Mouse (Mus musculus) midbrain, embryonic 12.5 days (tissue): ENCODE measurements around the gene Frem2. TPM values are rescaled to one million over a fixed set of nuclear protein-coding genes. Genes with fewer than 3 reads are reported as not detected.

Source experiments
- ATAC-seq: fragments of 200-750 bp; cut with Nextera tagmentation; 2 replicates; pipeline ENCODE4 v1.8.0; 2017; ENCODE audit warnings: low read depth, moderate TSS enrichment, moderate library complexity; ENCODE audit not compliant: low FRiP score
- H3K27ac ChIP-seq: fragments of 300-500 bp; sonication (generic); replicated peaks from 2 replicates; pipeline ENCODE4 v1.5.1; 2016; ENCODE audit warnings: mild to moderate bottlenecking
- H3K27me3 ChIP-seq: fragments of 300-500 bp; sonication (generic); 2 replicates; pipeline ENCODE4 v1.6.1; 2016; ENCODE audit warnings: mild to moderate bottlenecking
- H3K36me3 ChIP-seq: fragments of 300-500 bp; sonication (generic); 2 replicates; pipeline ENCODE4 v1.6.1; 2016
- H3K4me1 ChIP-seq: fragments of 300-500 bp; sonication (generic); 2 replicates; pipeline ENCODE4 v1.6.1; 2016
- H3K4me2 ChIP-seq: fragments of 300-500 bp; sonication (generic); replicated peaks from 2 replicates; pipeline ENCODE4 v1.6.1; 2016; ENCODE audit warnings: mild to moderate bottlenecking, moderate library complexity
- H3K4me3 ChIP-seq: fragments of 300-500 bp; sonication (generic); 2 replicates; pipeline ENCODE4 v1.5.1; 2016; ENCODE audit warnings: mild to moderate bottlenecking
- H3K9ac ChIP-seq: fragments of 300-500 bp; sonication (generic); replicated peaks from 2 replicates; pipeline ENCODE4 v1.6.1; 2016; ENCODE audit warnings: mild to moderate bottlenecking, moderate library complexity
- H3K9me3 ChIP-seq: fragments of 300-500 bp; sonication (generic); 2 replicates; pipeline ENCODE4 v1.6.1; 2016; ENCODE audit warnings: mild to moderate bottlenecking
- WGBS: fragments of 180-500 bp; shearing (Covaris S2); methylation state at CpG from one replicate; pipeline ENCODE4 v1.1.7; 2016; 5-methylcytosine and 5-hydroxymethylcytosine counted together
- polyA plus RNA-seq: library from polyadenylated mRNA; unstranded; fragments of >200 nt; fragmentation: Nextera tagmentation; extraction: Ambion mirVana; gene quantifications from 2 replicates; pipeline ENCODE4 v1.2.1, GENCODE M21; 2016

Gene Frem2
- polyA plus RNA-seq, 1 experiment from 2014 or later = 1.6 TPM

DNA sequence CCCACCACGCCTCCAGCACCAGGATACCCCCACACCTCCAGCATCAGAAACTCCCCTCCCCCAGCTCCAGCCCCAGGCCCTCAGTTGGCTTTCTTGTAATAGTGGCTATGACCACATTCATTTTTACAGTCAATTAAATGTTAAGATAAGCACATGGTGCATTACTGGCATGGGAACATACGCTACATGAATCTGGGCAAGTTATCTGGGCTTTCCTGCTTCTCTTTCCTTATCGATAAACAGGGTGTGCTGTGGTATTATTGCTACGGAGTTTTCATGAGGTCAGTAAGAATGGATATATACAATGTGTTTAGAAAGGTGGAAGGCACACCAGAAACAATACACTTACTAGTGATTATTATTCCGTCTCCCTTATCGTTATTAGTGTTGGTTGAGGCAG, 125.1 kb downstream of the Frem2 start:
- no peaks in the 10 kb centered on the region for H3K36me3 ChIP-seq
- 88% methylated on average over 6 of the region's 6 CpGs for WGBS
- ATAC-seq = no peak
- no peak overlapping the region for H3K27ac ChIP-seq
- H3K27me3 ChIP-seq = no peaks in the 10 kb centered on the region
- no peak overlapping the region for H3K4me3 ChIP-seq
- H3K4me2 ChIP-seq = no peak overlapping the region
- no peaks in the 10 kb centered on the region for H3K4me1 ChIP-seq
- H3K9ac ChIP-seq = no peak overlapping the region
- H3K9me3 ChIP-seq = no peaks in the 10 kb centered on the region

DNA sequence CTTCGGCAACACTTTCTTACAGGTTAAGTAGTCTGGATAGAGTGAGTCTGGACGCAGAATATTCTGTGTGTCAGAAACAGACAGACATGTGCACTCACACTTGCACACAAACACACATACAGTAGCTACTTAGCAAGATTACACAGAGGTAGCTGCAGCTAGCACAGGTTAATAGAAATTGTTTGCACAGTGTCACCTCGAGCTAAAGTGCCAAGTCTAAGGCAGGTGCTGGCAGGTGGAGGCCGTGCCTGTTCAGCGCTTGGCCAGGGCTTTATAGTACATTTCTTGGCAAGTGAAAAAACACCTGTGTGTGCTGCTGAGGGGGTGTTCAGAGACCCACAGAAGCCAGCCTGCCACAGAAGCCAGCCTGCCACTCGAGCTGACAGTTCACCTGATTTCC, 126.8 kb downstream of the Frem2 start:
- Histone ChIP-seq H3K9me3 (no peaks in the 10 kb centered on the region), H3K4me2 (no peak overlapping the region), H3K4me1 (no peaks in the 10 kb centered on the region; the same call in 1 of the 2 replicates), H3K27me3 (no peaks in the 10 kb centered on the region), H3K4me3 (no peak overlapping the region), H3K27ac (no peak overlapping the region), H3K36me3 (no peaks in the 10 kb centered on the region), H3K9ac (no peak overlapping the region)
- 92% methylated on average over 6 of the region's 6 CpGs for WGBS
- no peak for ATAC-seq

DNA sequence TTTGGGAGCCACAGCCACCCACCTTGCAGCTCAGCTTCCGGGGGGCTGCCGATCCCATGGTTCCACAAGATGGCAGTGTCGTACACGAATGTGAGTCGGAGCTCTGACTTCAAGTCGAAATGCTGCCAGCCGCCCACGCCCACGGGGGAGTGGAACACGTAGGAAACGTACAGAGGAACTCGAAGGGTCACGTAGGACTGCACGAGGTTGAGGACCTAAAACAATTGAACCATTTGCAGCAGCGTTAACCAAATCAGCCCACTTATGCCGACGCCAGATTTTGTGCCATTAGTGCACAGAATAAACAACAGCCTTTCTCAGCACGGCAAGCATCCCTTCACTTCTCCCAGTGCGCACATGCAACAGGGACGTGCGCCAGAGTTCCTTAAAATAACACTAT, 131.4 kb downstream of the Frem2 start:
- 31% methylated on average over 21 of the region's 21 CpGs for WGBS
- H3K27me3 ChIP-seq = no peaks in the 10 kb centered on the region
- H3K36me3 ChIP-seq = no peaks in the 10 kb centered on the region
- ATAC-seq = 0 out of 2 replicates have a peak, but pooled peaks have one; percentile 27
- H3K4me1 ChIP-seq = peaks cover 2% of the 10 kb centered on the region
- H3K4me3 ChIP-seq = peak overlapping the region; percentile 31
- no peaks in the 10 kb centered on the region for H3K9me3 ChIP-seq
- peak overlapping the region; percentile 53 for H3K4me2 ChIP-seq
- H3K9ac ChIP-seq = no peak overlapping the region
- H3K27ac ChIP-seq = no peak overlapping the region

DNA sequence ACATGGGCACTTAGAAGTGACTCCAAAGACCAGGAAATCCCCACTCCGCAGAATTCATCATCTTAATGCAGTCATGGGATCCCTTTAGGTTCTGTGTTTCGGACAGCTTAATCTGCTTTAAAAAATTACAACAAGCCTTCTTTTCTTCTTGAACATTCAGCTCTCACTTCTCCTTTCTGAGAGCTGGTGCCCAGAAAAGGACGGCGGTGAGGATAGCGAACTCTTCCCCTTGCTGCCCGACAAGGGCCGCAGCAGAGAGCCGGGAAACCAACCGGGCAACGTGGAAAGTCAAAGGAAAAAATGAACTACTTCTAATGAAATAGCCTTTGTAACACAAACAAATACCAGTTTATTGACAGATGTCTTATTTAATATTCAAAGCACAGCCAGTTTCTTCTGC, 134.4 kb downstream of the Frem2 start:
- no peaks in the 10 kb centered on the region for H3K9me3 ChIP-seq
- peaks cover 2% of the 10 kb centered on the region for H3K4me1 ChIP-seq
- H3K27me3 ChIP-seq = no peaks in the 10 kb centered on the region
- no peak overlapping the region for H3K27ac ChIP-seq
- H3K4me2 ChIP-seq = no peak overlapping the region
- no peak overlapping the region for H3K4me3 ChIP-seq
- no peaks in the 10 kb centered on the region for H3K36me3 ChIP-seq
- ATAC-seq = no peak
- no peak overlapping the region for H3K9ac ChIP-seq
- 76% methylated on average over 10 of the region's 10 CpGs for WGBS

DNA sequence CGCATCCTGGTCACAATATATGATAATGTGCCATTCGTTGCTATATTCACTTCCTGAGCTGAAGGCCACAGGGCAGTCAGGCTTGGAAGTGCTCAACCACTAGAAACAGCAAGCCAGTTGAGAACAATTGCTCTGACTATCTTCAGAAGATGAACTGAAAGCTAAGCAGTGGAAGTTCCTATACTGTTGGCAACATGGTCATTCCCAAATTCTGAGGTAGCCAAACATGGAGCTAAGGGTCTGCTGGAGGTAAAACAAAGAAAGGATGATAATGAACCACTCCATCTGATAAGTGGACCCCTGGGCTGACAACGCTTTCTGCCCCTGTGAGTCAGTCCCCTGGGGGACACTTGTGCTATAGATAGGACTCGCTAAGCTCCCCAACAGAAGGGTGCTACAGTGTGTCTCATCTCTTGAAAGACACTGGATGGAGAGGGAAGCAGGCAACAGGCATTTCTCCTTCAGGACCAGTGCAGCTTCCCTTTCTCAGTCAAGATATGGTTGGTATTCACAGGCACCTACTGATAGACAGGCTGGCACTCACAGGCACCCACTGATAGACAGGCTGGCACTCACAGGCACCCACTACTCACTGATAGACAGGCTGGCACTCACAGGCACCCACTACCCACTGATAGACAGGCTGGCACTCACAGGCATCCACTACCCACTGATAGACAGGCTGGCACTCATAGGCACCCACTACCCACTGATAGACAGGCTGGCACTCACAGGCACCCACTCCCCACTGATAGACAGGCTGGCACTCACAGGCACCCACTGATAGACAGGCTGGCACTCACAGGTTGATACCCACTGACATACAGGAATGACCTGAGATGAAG, 142.7 kb downstream of the Frem2 start:
- no peak overlapping the region for H3K4me2 ChIP-seq
- H3K9me3 ChIP-seq = no peaks in the 10 kb centered on the region
- H3K4me1 ChIP-seq = no peaks in the 10 kb centered on the region
- H3K36me3 ChIP-seq = no peaks in the 10 kb centered on the region
- H3K4me3 ChIP-seq = no peak overlapping the region
- H3K9ac ChIP-seq = no peak overlapping the region
- WGBS = 83% methylated on average over 4 of the region's 4 CpGs
- no peak overlapping the region for H3K27ac ChIP-seq
- no peak for ATAC-seq
- H3K27me3 ChIP-seq = no peaks in the 10 kb centered on the region

DNA sequence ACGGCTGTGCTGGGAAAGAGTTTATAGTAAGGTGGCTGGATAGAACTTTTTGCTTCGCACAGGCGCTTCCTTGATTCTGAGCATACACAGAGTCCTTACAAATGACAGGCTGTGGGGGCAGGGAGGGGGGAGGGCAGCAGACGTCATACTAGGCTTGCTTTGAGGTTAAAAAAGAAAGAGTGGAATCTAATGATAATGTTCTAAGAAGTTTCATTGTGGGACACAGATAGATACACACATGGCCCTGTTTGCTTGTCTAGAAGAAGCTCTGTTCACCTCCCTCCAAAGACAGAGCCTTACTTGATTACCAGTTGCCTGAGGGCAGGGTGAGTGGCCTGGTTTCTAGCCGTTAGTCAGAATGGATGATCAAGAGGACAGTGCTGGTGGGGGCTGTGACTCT, 144.1 kb downstream of the Frem2 start:
- H3K4me1 ChIP-seq = no peaks in the 10 kb centered on the region
- no peak overlapping the region for H3K27ac ChIP-seq
- no peaks in the 10 kb centered on the region for H3K36me3 ChIP-seq
- no peak overlapping the region for H3K9ac ChIP-seq
- no peaks in the 10 kb centered on the region for H3K9me3 ChIP-seq
- no peak for ATAC-seq
- H3K4me2 ChIP-seq = no peak overlapping the region
- no peak overlapping the region for H3K4me3 ChIP-seq
- no peaks in the 10 kb centered on the region for H3K27me3 ChIP-seq
- WGBS = 79% methylated on average over 5 of the region's 5 CpGs

DNA sequence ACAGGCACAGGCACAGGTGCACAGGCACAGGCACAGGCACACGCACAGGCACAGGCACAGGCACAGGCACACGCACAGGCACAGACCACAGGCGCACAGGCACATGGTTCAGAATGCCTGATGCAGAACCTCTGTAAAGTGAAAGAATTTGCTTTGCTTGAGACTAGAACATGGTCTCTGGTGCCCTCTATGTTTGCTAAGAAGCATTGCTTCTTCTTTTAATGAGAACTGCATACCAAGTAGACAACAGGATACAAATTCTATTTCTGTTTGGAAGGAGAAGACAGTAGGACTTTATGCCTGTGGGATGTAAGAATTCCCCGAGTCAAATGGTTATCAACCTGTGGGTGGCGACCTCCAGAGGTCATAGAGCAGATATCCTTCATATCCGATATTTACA, 154.7 kb downstream of the Frem2 start:
- no peak overlapping the region for H3K27ac ChIP-seq
- 80% methylated on average over 6 of the region's 6 CpGs for WGBS
- H3K4me1 ChIP-seq = no peaks in the 10 kb centered on the region
- H3K27me3 ChIP-seq = no peaks in the 10 kb centered on the region
- no peaks in the 10 kb centered on the region for H3K9me3 ChIP-seq
- no peak overlapping the region for H3K9ac ChIP-seq
- no peak overlapping the region for H3K4me2 ChIP-seq
- no peaks in the 10 kb centered on the region for H3K36me3 ChIP-seq
- H3K4me3 ChIP-seq = no peak overlapping the region
- ATAC-seq = no peak

DNA sequence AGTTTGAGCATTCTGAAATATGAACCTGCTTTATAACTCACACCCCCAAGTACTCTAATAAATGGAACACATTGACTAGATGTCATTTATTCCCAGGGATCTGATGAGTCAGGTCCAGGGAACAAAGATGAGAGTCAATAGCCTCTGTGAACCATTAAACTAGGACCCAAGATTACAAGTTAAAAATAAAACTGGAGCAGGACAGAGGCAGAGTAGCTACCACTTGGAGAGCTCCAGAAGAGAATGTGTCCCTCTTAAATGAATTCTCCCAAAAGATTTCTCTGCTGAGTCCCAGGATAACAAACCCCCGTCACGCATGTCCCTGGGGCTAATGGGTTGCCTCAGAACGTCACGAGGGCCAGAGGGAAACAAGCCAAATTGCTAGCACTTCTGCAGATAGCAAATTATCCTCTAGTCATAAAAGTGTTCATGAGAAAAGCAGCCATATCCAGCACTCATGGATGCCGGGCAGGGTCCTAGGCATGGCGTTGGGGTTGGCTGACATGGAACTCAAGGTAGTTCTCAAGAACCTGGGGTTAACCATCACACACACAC, 158.7 kb downstream of the Frem2 start:
- no peaks in the 10 kb centered on the region for H3K36me3 ChIP-seq
- H3K27ac ChIP-seq = no peak overlapping the region
- no peak overlapping the region for H3K9ac ChIP-seq
- no peak overlapping the region for H3K4me2 ChIP-seq
- no peaks in the 10 kb centered on the region for H3K4me1 ChIP-seq
- no peak for ATAC-seq
- no peak overlapping the region for H3K4me3 ChIP-seq
- 95% methylated on average over 6 of the region's 6 CpGs for WGBS
- H3K9me3 ChIP-seq = no peaks in the 10 kb centered on the region
- H3K27me3 ChIP-seq = no peaks in the 10 kb centered on the region

DNA sequence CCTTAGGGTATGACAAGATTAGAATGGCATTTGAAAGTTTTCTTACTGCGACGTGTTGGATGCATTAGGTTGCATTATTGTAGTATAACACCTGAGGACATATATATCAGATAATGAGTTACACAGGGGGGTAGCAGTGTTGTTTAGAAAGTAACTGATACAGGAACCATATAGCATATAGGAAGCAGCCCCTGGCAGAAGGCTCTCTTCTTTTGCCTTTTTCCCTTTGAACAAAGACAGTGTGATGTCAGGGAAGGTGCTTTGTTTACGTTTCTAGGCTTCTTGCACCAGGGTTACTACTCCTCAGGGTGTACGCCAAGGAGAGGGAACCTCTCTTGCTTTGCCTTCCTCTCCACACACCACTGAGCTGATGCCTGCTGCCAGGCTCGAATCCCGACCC, 168.8 kb downstream of the Frem2 start, which contains the start of gene Stoml3:
Gene Stoml3 (plus strand): TSS at position 301 of the 400 bp plus-strand sequence.
- Histone ChIP-seq H3K27me3 (no peaks in the 10 kb centered on the region), H3K4me1 (no peaks in the 10 kb centered on the region), H3K36me3 (no peaks in the 10 kb centered on the region), H3K27ac (no peak within 1 kb of the TSS), H3K9me3 (no peaks in the 10 kb centered on the region), H3K4me3 (no peak within 1 kb of the TSS), H3K4me2 (no peak within 1 kb of the TSS), H3K9ac (no peak within 1 kb of the TSS)
- 77% methylated on average over 6 of the region's 6 CpGs for WGBS
- no peak for ATAC-seq

DNA sequence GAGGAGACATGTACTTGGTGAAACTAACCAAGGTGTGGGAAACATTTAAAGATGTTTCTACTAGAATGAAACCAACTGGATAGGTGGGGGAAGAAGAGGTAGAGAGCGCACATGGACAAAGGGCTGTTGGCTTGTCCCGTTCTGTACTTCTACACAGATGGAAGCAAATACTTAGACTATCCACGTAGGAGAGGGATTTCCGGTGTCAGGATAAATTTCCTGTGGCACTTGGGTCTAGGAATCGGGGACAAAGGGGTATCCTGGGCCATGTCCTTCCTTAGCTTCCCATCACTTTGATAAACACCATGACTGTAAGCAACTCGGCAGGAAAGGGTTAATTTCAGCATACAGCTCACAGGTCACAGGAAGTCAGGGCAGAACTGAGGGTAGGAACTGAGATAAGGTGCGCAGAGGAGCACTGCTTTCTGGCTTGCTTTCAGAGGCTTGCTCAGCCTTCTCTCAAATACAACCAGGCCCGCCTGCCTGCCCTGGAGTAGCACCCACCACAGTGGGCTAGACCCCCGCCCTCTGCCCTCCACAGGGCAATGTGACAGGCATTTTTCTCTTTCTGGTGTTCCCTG, 170.1 kb downstream of the Frem2 start:
- H3K27me3 ChIP-seq = no peaks in the 10 kb centered on the region
- H3K9me3 ChIP-seq = no peaks in the 10 kb centered on the region
- WGBS = 78% methylated on average over 9 of the region's 9 CpGs
- peaks cover 8% of the 10 kb centered on the region for H3K36me3 ChIP-seq
- no peaks in the 10 kb centered on the region for H3K4me1 ChIP-seq
- no peak overlapping the region for H3K9ac ChIP-seq
- no peak for ATAC-seq
- no peak overlapping the region for H3K4me3 ChIP-seq
- no peak overlapping the region for H3K4me2 ChIP-seq
- no peak overlapping the region for H3K27ac ChIP-seq

DNA sequence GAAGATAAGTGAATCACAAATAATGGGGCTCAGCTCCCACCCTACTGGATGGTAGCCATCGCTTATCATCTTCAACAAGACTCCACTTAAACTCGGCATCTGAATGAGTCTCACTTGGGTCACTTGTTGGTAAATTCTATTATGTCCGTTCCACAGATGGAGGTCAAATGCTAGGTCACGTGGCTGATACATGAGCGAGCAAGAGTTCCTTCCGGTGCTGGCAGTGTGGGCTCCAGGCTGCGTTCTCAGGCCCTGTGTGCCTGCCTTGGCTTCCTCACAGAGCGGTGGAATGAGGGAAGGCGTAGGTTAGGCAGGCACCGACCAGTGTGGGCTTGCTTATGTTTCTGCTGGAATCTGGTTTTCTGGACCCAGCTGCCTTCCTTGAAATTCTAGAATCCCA, 170.6 kb downstream of the Frem2 start:
- H3K4me3 ChIP-seq = no peak overlapping the region
- H3K4me2 ChIP-seq = no peak overlapping the region
- H3K27me3 ChIP-seq = no peaks in the 10 kb centered on the region
- H3K9ac ChIP-seq = no peak overlapping the region
- ATAC-seq = no peak
- no peak overlapping the region for H3K27ac ChIP-seq
- no peaks in the 10 kb centered on the region for H3K4me1 ChIP-seq
- H3K9me3 ChIP-seq = no peaks in the 10 kb centered on the region
- 86% methylated on average over 10 of the region's 10 CpGs for WGBS
- H3K36me3 ChIP-seq = peaks cover 13% of the 10 kb centered on the region

DNA sequence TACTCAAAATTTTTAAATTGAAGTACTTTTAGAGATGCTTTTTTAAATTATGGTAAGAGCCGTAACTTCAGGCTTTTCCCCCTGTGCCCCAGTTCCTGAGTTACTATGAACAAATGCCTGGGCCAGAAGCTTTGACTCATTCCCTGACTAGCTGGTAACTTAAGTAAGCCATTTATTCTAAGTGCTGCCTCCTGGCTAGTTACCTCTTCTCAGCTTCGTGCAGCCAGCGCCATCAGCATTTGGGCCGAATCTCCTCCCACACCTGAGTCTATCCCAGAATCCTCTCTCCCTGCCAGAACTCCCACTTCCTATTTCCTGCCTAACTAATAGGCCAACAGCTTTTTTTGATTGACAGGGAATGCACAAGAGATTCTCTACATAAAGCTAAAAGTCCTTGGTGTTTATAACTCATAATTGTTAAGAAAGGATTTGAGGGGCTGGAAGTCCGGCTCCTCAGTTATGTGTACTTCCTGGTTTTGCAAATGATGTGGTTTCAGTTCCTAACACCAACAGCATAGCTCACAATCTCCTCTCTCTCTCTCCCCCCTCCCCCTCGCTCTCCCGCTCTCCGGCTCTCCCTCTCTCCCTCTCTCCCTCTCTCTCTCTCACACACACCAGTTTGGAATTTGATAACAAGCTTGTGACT, 173.6 kb downstream of the Frem2 start:
- no peak overlapping the region for H3K4me3 ChIP-seq
- H3K4me2 ChIP-seq = no peak overlapping the region
- peaks cover 38% of the 10 kb centered on the region for H3K36me3 ChIP-seq
- H3K27me3 ChIP-seq = no peaks in the 10 kb centered on the region
- no peak for ATAC-seq
- no peak overlapping the region for H3K27ac ChIP-seq
- WGBS = 93% methylated on average over 8 of the region's 8 CpGs
- H3K9me3 ChIP-seq = no peaks in the 10 kb centered on the region
- no peaks in the 10 kb centered on the region for H3K4me1 ChIP-seq
- no peak overlapping the region for H3K9ac ChIP-seq
